Mouse (Mus musculus): ENCODE results near the gene Gm12790. TPM values are rescaled to one million over a fixed set of nuclear protein-coding genes. Genes with fewer than 3 reads are reported as not detected.

Gm12790 gene
- not detected for polyA plus RNA-seq (2014; fragmentation: Illumina TruSeq; extraction: RNeasy Lipid Tissue Mini Kit (QIAGEN cat#74804); ENCODE audit: low read depth, low replicate concordance)

DNA sequence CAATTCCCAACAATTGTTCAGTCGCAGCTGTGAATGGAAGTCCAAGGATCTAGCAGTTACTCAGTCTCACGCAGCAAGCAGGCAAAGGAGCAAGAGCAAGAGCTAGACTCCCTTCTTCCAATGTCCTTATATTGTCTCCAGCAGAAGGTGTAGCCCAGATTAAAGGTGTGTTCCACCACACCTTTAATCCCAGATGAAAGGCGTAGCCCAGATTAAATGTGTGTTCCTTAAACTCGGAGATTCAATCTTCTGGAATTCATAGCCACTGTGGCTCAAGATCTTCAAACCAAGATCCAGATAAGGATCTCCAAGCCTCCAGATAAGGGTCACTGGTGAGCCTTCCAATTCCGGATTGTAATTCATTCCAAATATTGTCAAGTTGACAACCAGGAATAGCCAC lies at the start of gene Gm12790:
Gene Gm12790 (minus strand): TSS at position 101 of the 400 bp plus-strand sequence.

GRCm38 (mm10) chr4:101986326-101986725 lies 5.5 kb upstream of the Gm12790 start, which contains the start of gene Gm12789:
Gm12789 (plus strand) TSS chr4:101986626.

DNA sequence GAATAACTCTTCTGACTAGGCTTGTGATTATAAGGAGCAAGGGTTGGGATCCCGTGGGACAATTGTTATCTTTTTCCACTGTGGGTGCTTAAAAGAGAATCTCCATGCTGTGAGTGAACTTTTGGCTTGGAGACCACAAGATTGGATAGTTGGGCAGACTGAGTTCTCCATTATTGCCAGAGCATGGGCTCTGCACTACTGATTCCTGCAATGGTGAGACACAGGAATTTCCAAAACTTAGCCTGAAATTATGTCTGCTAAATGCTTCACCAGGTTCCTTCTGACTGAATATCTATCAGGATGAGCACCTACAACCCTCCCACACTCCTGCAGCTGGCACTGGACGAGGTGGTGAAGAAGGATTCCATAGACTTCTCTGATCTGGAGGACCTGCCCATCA lies 40.7 kb downstream of the Gm12790 start, which contains the start of gene Gm12794:
Gene Gm12794 (plus strand): TSS at position 301 of the 400 bp plus-strand sequence.

Other genes with a start within 250 kb of the Gm12790 start
- not detected for gene B020004J07Rik, start 137.0 kb downstream of the Gm12790 start, polyA plus RNA-seq (2014; fragmentation: Illumina TruSeq; extraction: RNeasy Lipid Tissue Mini Kit (QIAGEN cat#74804); ENCODE audit: low read depth, low replicate concordance)
- not detected for gene C130073F10Rik, start 87.3 kb downstream of the Gm12790 start, polyA plus RNA-seq (2014; fragmentation: Illumina TruSeq; extraction: RNeasy Lipid Tissue Mini Kit (QIAGEN cat#74804); ENCODE audit: low read depth, low replicate concordance)
- not detected for gene Gm12800, start 71.9 kb downstream of the Gm12790 start, polyA plus RNA-seq (2014; fragmentation: Illumina TruSeq; extraction: RNeasy Lipid Tissue Mini Kit (QIAGEN cat#74804); ENCODE audit: low read depth, low replicate concordance)
- gene Gm12794, start 40.6 kb downstream of the Gm12790 start, polyA plus RNA-seq (2014; fragmentation: Illumina TruSeq; extraction: RNeasy Lipid Tissue Mini Kit (QIAGEN cat#74804); ENCODE audit: low read depth, low replicate concordance), result not detected
- gene Gm12789, start 5.6 kb upstream of the Gm12790 start, polyA plus RNA-seq (2014; fragmentation: Illumina TruSeq; extraction: RNeasy Lipid Tissue Mini Kit (QIAGEN cat#74804); ENCODE audit: low read depth, low replicate concordance), result not detected
- gene Pde4b, start 106.5 kb upstream of the Gm12790 start, polyA plus RNA-seq (2014; fragmentation: Illumina TruSeq; extraction: RNeasy Lipid Tissue Mini Kit (QIAGEN cat#74804); ENCODE audit: low read depth, low replicate concordance), result 8.2 TPM

All from adipose tissue, adult 10 weeks (tissue).